Mouse (Mus musculus) cerebellum, adult (tissue): ENCODE measurements around the gene Gm10354.
A peak's percentile ranks its signal among the peaks of the same experiment; 100 is the strongest.
"Not testable (repeated sequence)": the region's sequence is repeated elsewhere in the genome, so short reads cannot be mapped to it uniquely, and the experiment has no call there.

ENCODE experiments used
- ATAC-seq: cut with Nextera tagmentation; 2 replicates; pipeline ENCODE4 v1.9.2; 2017; ENCODE audit warnings: mild to moderate bottlenecking, moderate library complexity, mixed read lengths; ENCODE audit not compliant: insufficient number of reproducible peaks, low FRiP score, low TSS enrichment

Gene Gm10354

GRCm38 (mm10) chr5:14978835-14979234 is at the start of gene Gm10354:
Gene Gm10354, minus strand, starts transcription at chr5:14978935.
- not testable (repeated sequence) for ATAC-seq

GRCm38 (mm10) chr5:15024316-15024715 is 45.6 kb upstream of the Gm10354 start:
- ATAC-seq, result not testable (repeated sequence)

- not testable (repeated sequence) for ATAC-seq
Measured at GRCm38 (mm10) chr5:15020067-15020466, 41.3 kb upstream of the Gm10354 start.

- not testable (repeated sequence) for ATAC-seq
Measured at GRCm38 (mm10) chr5:15010639-15011582, 32.2 kb upstream of the Gm10354 start.

GRCm38 (mm10) chr5:15006907-15007306 is 28.2 kb upstream of the Gm10354 start:
- not testable (repeated sequence) for ATAC-seq

GRCm38 (mm10) chr5:15006288-15006687 is 27.6 kb upstream of the Gm10354 start:
- not testable (repeated sequence) for ATAC-seq

GRCm38 (mm10) chr5:15005584-15005983 is 26.8 kb upstream of the Gm10354 start:
- 0 out of 2 replicates have a peak, but pooled peaks have one; percentile 62 for ATAC-seq

GRCm38 (mm10) chr5:15004569-15005562 is 26.1 kb upstream of the Gm10354 start:
- ATAC-seq, result peak; percentile 84

GRCm38 (mm10) chr5:14998077-14998476 is 19.3 kb upstream of the Gm10354 start:
- ATAC-seq, result not testable (repeated sequence)

- not testable (repeated sequence) for ATAC-seq
Measured at GRCm38 (mm10) chr5:14997556-14997955, 18.8 kb upstream of the Gm10354 start.

- not testable (repeated sequence) for ATAC-seq
Measured at GRCm38 (mm10) chr5:14996670-14997249, 18.0 kb upstream of the Gm10354 start.

GRCm38 (mm10) chr5:14994124-14994523 is 15.4 kb upstream of the Gm10354 start:
- ATAC-seq, result peak; percentile 45; the same call in 1 of the 2 replicates

- not testable (repeated sequence) for ATAC-seq
Measured at GRCm38 (mm10) chr5:14990375-14991158, 11.8 kb upstream of the Gm10354 start.

GRCm38 (mm10) chr5:14986649-14987387 is 8.1 kb upstream of the Gm10354 start:
- ATAC-seq, result not testable (repeated sequence)

- not testable (repeated sequence) for ATAC-seq
Measured at GRCm38 (mm10) chr5:14977368-14977767, 1.4 kb downstream of the Gm10354 start.

- ATAC-seq, result not testable (repeated sequence)
Measured at GRCm38 (mm10) chr5:14975294-14975693, 3.4 kb downstream of the Gm10354 start.

GRCm38 (mm10) chr5:14972841-14973240 is 5.9 kb downstream of the Gm10354 start:
- ATAC-seq, result not testable (repeated sequence)

- ATAC-seq, result not testable (repeated sequence)
Measured at GRCm38 (mm10) chr5:14963821-14964220, 14.9 kb downstream of the Gm10354 start.
